Mouse (Mus musculus): Measurements from ENCODE around the gene Gcc1.

DNA sequence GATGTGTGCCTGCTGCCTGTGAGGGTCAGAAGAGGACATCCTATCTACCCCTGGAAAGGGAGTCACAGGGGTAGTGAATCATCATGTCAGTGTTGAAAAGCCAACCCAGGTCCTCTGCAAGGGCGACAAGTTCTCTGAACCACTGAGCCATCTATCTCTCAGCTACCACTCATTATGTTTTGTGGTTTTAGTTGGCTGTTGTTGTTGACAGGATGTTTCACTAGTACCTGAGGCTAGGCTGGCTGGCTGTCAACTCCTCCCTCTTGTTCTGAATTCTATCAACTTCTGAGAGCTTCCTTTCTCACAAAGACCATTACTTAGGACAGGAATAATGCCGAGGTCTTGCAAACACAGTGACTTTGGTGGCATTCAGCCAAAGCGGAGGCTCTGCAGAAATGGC, 43.0 kb downstream of the Gcc1 start:
- TF ChIP-seq GATA1 (IDR thresholded peaks at IDR 0.05; ENCODE audit: borderline replicate concordance, low read length) = no peak
- no peak for TF ChIP-seq FLI1 (IDR thresholded peaks at IDR 0.05; ENCODE audit: low read length)
